ENCODE assay signal across 15 mouse cellular contexts in genomic region chr12:35283407-35283806, GRCm38 (mm10).
DNase-seq lines count a peak whose midpoint lies in the region; ATAC-seq and TF ChIP-seq lines count a peak whose summit lies in the region.
"Had no signal": no experiment of that assay in that cellular context is flagged by ENCODE, and none has a peak within 500 bp of the region (broad histone marks: within the 10 kb centered on the region; RNA-seq: fewer than 3 reads in every experiment).

No protein-coding gene starts in this region.

- TF ChIP-seq EP300 in liver, postnatal 0 days (IDR thresholded peaks at IDR 0.05; ENCODE audit: low read depth): no peak

- peak; percentile 30; the same call in 1 of the 2 replicates for ATAC-seq in liver, embryonic 16.5 days (ENCODE audit: low read depth)
- no peak for ATAC-seq in liver, embryonic 12.5 days
- ATAC-seq in liver, postnatal 0 days: peak; percentile 79
- no peak for ATAC-seq in liver, embryonic 11.5 days (replicated peaks; ENCODE audit: low FRiP score)
- ATAC-seq: activated CD4-positive, CD25-positive, alpha-beta regulatory T cell, adult 4 months; CD4-positive, CD25-positive, alpha-beta regulatory T cell, adult 4 months had no signal

- peak overlapping the region; percentile 99 for H3K27ac ChIP-seq in liver, adult 2 months (replicated peaks; ENCODE audit: insufficient read depth, low read depth, low read length)
- no peak overlapping the region for H3K27ac ChIP-seq in liver, embryonic 16.5 days (ENCODE audit: low read length)
- H3K27ac ChIP-seq in liver, embryonic 12.5 days: no peak overlapping the region
- H3K27ac ChIP-seq in liver, postnatal 0 days (ENCODE audit: low read depth): peak overlapping the region; percentile 97
- H3K27ac ChIP-seq in liver, embryonic 11.5 days (ENCODE audit: low read depth, low read length): no peak overlapping the region

- H3K79me2 ChIP-seq in liver, adult 2 months (ENCODE audit: control insufficient read depth, insufficient read depth, low read length): no peaks in the 10 kb centered on the region

- peaks cover 17% of the 10 kb centered on the region; the same call in 1 of the 2 replicates for H3K4me1 ChIP-seq in liver, adult 2 months (ENCODE audit: control insufficient read depth, insufficient read depth, low read length)
- H3K4me1 ChIP-seq in liver, embryonic 16.5 days (ENCODE audit: control insufficient read depth, low read depth, low read length): no peaks in the 10 kb centered on the region
- H3K4me1 ChIP-seq in liver, embryonic 12.5 days: no peaks in the 10 kb centered on the region
- H3K4me1 ChIP-seq in liver, postnatal 0 days (ENCODE audit: insufficient read depth): 0 out of 2 replicates have a peak, but pooled peaks cover 2% of the 10 kb centered on the region
- H3K4me1 ChIP-seq in liver, embryonic 11.5 days (replicated peaks; ENCODE audit: control insufficient read depth, insufficient read depth, low read length): no peaks in the 10 kb centered on the region

- H3K27me3 ChIP-seq in liver, adult 2 months (ENCODE audit: control insufficient read depth, insufficient read depth, low read length): no peaks in the 10 kb centered on the region
- no peaks in the 10 kb centered on the region for H3K27me3 ChIP-seq in liver, embryonic 16.5 days (ENCODE audit: control insufficient read depth, insufficient read depth, low read depth, low read length)
- no peaks in the 10 kb centered on the region for H3K27me3 ChIP-seq in liver, embryonic 12.5 days (replicated peaks)
- no peaks in the 10 kb centered on the region for H3K27me3 ChIP-seq in liver, postnatal 0 days (ENCODE audit: insufficient read depth, low read length)
- H3K27me3 ChIP-seq in liver, embryonic 11.5 days (replicated peaks; ENCODE audit: control insufficient read depth, insufficient read depth, low read length): no peaks in the 10 kb centered on the region
- H3K27me3 ChIP-seq: CH12.LX, Patski had no signal

- peak; percentile 98 for DNase-seq in liver, adult 2 months (ENCODE audit: extremely low read depth, low read depth, low spot score)
- no peak for DNase-seq in liver
- no peak for DNase-seq in liver, postnatal 0 days
- no peak for DNase-seq in liver, embryonic 11.5 days (ENCODE audit: low spot score)
- DNase-seq: B cell, adult 2 months; cerebellum, adult 11 months; cerebellum, adult 11-12 months; cerebellum, adult 18-20 months had no signal

- no peaks in the 10 kb centered on the region for H3K9me3 ChIP-seq in liver, embryonic 16.5 days (replicated peaks; ENCODE audit: control insufficient read depth, low read length)
- H3K9me3 ChIP-seq in liver, embryonic 12.5 days (replicated peaks): no peaks in the 10 kb centered on the region
- H3K9me3 ChIP-seq in liver, postnatal 0 days (ENCODE audit: low read length): no peaks in the 10 kb centered on the region
- no peaks in the 10 kb centered on the region for H3K9me3 ChIP-seq in liver, embryonic 11.5 days (ENCODE audit: control insufficient read depth, low read length)
- H3K9me3 ChIP-seq: G1E had no signal

- H3K4me3 ChIP-seq in liver, adult 2 months (ENCODE audit: insufficient read depth, low read depth, low read length): peak overlapping the region; percentile 19; the same call in 1 of the 2 replicates
- no peak overlapping the region for H3K4me3 ChIP-seq in liver, embryonic 16.5 days (ENCODE audit: low read depth, low read length)
- H3K4me3 ChIP-seq in liver, embryonic 12.5 days: no peak overlapping the region
- peak overlapping the region; percentile 19; the same call in 1 of the 2 replicates for H3K4me3 ChIP-seq in liver, postnatal 0 days (ENCODE audit: low read depth, low read length)
- H3K4me3 ChIP-seq in liver, embryonic 11.5 days (ENCODE audit: low read depth, low read length): no peak overlapping the region

- H3K9ac ChIP-seq in liver, adult 2 months (ENCODE audit: low read depth, low read length): no peak overlapping the region
- no peak overlapping the region for H3K9ac ChIP-seq in liver, embryonic 16.5 days (ENCODE audit: low read depth, low read length)
- no peak overlapping the region for H3K9ac ChIP-seq in liver, embryonic 12.5 days
- no peak overlapping the region; the same call in 1 of the 2 replicates for H3K9ac ChIP-seq in liver, postnatal 0 days (replicated peaks)
- H3K9ac ChIP-seq in liver, embryonic 11.5 days (ENCODE audit: low read depth, low read length): no peak overlapping the region

- no peak overlapping the region for H3K4me2 ChIP-seq in liver, embryonic 16.5 days (ENCODE audit: low read depth, low read length)
- no peak overlapping the region for H3K4me2 ChIP-seq in liver, embryonic 12.5 days
- H3K4me2 ChIP-seq in liver, postnatal 0 days (ENCODE audit: low read depth, low read length): peak overlapping the region; percentile 52; the same call in 1 of the 2 replicates
- H3K4me2 ChIP-seq in liver, embryonic 11.5 days: no peak overlapping the region

- no peaks in the 10 kb centered on the region for H3K36me3 ChIP-seq in liver, adult 2 months (ENCODE audit: control insufficient read depth, insufficient read depth, low read length)
- H3K36me3 ChIP-seq in liver, embryonic 16.5 days (ENCODE audit: control insufficient read depth, insufficient read depth): no peaks in the 10 kb centered on the region
- no peaks in the 10 kb centered on the region for H3K36me3 ChIP-seq in liver, embryonic 12.5 days
- H3K36me3 ChIP-seq in liver, postnatal 0 days (replicated peaks; ENCODE audit: insufficient read depth, low read length): no peaks in the 10 kb centered on the region
- H3K36me3 ChIP-seq in liver, embryonic 11.5 days (ENCODE audit: control insufficient read depth, insufficient read depth, low read length): no peaks in the 10 kb centered on the region
- H3K36me3 ChIP-seq: G1E had no signal

- no peak for TF ChIP-seq POLR2A in liver, adult 2 months (IDR thresholded peaks at IDR 0.05; ENCODE audit: extremely low read depth, insufficient read depth, low read length)

- TF ChIP-seq CTCF in liver, adult 2 months (IDR thresholded peaks at IDR 0.05; ENCODE audit: low read depth, low read length): no peak
- no peak for TF ChIP-seq CTCF in liver, postnatal 0 days (IDR thresholded peaks at IDR 0.05; ENCODE audit: low read depth)

Comparison
In these comparisons a context has a peak if more than half of its experiments do, and no peak if none do; other contexts are left out.
1. H3K27ac ChIP-seq: peak in liver, adult 2 months (single experiment) and liver, postnatal 0 days (single experiment); none in liver, embryonic 16.5 days (single experiment), liver, embryonic 12.5 days (single experiment) and liver, embryonic 11.5 days (single experiment).
2. H3K4me3 ChIP-seq: peak in liver, adult 2 months (single experiment) and liver, postnatal 0 days (single experiment); none in liver, embryonic 16.5 days (single experiment), liver, embryonic 12.5 days (single experiment) and liver, embryonic 11.5 days (single experiment).
3. ATAC-seq: peak in liver, embryonic 16.5 days (single experiment) and liver, postnatal 0 days (single experiment); none in liver, embryonic 12.5 days (single experiment) and liver, embryonic 11.5 days (single experiment).